Mouse (Mus musculus): ENCODE data around the gene Rab37. TPM values are rescaled to one million over a fixed set of nuclear protein-coding genes. Genes with fewer than 3 reads are reported as not detected.
A peak's percentile ranks its signal among the peaks of the same experiment; 100 is the strongest.

Gene Rab37
- total RNA-seq, 2 experiments from 2014 or later = 0.19 TPM; not detected in 1

DNA sequence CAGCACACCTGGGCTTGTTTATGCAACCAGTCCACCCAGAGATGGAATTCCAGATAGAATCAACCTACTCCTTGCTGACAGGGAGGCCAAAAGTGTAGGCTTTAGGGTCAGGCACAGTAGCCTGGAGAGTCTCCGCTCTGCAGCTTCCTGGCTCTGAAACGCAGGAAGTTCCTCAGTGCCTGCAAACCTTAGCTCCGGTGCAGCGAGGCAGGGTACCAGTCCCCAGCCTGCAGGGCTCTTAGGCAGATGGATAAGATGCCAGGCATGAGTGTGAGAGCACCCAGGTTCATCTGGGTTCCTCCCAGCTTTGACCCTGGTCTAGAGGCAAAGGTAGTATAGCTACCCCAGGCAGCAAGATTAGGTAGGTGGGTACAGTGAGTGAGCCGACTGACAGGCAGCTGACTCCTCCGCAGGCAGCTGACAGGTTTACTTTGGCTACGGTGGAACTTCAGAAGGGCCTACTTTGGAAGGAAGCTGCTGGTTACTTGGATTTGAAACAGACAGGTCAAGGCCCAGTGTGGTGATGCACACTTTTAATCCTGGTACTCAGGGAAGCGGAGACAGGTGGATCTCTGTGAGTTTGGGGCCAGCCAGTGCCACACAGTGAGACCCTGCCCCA is 76.5 kb downstream of the Rab37 start:
- DNase-seq = no peak

DNA sequence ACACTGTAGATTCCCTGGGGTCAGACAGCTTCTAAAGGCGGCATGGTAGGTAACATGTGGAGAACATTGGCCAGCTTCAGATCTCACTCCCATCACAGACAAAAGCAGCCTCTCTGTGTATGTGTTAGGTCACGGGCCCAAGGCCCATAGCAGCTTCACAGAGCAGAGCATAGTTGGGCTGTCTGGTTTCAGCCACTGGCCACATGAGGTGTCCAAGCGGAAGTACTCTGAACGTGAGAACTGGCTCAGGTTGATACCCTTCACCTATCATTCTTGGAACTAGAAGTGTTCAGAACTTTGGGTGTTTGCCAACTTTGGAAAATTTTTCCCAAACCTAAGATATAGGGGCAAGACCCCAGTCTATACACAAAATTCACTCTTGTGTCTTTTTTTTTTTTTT is 78.2 kb downstream of the Rab37 start:
- no peak for DNase-seq

DNA sequence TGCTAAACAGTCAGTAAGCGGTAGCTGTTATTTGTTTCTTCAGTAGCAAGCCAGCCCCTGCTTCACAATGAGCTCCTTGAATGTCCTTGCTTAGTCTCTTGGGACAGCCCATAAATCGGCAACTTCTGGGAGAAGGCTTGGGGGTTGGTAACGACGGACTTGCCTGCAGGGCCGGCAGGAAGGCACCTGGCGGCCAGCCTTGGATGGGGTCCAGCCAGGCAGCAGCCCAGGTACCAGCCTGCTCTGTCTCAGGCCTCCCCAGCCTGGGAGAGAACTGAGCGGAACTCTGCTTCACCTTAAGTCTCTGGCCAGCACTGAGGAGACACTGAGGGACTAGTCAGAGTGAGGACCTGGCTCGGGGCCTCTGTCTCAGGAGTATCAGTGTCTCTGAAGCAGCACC is 79.9 kb downstream of the Rab37 start:
- no peak for DNase-seq

DNA sequence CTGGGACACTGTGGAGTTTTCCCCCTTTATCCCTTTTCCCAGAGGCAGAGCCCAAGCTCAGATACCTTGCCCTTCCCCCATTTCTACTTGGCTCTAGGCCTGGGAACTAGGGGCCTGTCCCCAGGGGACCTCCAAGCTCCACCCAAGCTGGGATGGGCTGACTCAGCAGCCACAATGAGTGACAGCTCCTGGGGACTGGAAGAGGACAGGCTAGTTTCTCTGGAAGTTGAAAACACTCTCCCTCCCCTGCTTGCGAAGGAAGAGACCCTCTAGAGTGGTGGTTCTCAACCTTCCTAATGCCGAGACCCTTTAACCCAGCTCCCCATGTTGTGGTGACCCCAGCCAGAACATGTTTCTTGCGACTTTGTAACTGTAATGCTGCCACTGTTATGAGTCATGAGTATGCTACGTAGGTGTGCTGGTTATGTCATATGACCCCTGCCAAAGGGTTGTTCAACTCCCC is 81.6 kb downstream of the Rab37 start:
- DNase-seq = no peak

DNA sequence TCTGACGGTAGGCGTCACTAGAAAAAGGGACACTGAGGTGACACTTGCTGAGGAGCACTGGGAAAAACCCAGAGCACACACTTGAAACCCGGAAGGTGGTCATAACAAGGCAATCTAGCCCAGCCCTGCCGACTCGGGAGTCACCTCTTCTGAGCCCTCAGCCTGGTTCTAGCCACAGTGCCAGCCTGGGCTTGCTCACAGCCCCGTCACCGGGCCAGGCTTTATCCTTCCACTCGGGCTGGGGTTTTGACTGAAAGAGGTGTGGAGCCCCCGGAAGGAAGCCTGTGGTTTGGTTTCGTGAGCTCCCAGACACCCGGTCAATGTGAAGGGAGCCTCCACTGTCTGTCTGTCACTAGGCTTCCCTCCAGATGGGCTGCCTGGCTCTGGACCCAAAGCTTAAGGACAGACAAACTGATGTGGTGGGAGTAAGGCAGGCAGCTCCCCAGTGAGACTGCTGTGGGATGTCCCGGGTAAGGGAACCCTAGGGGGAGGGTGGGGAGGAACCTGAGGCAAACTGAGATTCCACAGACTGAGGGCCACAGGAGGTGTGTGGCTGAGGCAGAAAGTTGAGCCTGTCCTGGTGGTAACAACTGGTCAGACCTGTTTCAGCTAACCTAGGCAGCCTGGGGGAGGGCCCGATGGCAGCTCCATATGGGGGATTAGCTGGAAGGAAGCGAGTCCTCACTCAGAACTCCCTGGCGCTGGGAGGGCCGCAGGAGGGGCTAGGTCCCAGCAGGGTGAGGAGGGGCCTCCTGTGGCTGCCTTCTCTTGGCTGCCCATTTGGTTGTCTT is 82.5 kb downstream of the Rab37 start:
- no peak for DNase-seq

DNA sequence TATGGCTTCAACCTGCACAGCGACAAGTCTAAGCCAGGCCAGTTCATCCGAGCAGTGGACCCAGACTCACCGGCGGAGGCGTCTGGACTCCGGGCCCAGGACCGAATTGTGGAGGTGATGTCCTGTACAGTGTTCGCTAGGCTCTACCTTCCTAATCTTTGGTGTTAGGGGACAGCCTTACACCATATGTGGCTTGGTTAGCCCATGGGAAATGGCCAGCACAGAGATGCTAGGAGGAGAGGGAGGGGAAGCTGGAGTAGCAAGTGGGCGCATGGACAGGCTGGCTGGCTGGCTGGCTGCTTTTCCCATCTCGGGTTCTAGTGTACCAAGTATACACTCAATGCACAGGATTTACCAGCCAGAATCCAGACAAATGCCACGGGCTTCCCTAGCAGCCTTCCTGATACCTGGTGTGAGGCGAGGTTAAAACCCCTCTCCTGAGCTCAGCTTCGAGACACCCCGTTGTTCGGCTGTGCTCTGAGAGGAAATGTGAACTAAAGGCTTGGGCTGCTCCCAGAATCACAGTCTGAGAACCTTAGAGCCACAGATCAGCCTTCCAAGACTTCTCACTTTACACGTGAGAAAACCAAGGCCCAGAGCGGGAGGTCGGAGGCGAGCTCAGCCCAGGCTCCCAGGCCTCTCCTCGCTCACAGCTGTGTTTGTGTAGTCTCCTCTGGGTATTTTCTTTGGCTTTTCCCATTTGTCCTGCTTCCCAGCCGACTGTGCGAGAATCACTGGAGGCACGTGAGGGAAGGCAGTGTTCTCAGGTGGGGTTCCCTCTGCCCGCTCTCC is 85.4 kb downstream of the Rab37 start:
- no peak for DNase-seq

DNA sequence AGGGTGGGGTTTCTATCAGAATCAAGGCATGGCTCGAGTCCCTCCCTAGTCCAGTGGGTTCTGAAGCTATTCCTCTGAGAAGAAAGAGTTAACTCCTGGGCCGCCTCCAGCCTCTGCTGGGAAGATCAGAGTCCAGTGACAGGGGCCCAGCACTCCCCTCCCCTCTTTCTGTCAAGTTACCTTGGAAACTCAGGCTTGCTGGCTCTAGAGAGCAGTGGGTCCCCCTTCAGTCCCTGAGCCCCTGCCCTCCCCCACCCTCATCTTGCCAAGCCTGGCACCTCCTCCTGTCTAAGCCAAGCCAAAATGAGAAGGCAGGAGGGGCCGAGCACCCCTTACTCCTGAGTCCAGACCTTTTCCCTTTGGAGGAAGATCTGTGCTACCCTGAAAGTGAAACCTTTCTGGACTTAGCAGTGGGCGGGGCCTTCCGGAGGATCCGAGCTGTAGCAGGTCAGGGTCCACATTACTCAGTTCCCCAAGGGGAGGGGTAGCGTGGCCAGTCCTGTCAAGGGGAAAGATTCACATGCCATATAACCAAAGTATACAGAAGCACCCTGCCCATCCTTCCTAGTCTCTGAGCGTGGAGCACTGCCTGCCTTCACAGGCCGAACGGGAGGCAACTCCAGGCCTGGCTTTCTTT is 86.4 kb downstream of the Rab37 start:
- DNase-seq = no peak

DNA sequence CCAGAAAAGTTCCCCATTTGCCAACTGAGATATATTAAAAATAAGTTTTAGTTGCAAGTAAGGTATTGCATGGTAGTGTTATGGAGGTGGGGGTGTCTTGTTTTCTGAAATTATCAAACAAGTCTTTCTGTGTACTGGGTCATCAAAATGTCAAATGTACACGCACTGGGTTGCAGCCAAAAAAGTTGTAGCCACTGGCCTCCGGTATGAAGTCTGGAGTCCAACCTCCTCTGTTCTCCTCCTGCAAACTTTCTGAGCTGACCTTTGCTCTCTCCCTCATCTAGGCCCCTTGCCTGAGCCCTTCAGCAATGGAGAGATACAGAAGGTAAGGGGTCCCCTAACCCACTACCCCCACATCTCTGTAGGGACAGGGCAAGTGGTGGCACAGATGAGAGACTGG is 87.5 kb downstream of the Rab37 start:
- no peak for DNase-seq

DNA sequence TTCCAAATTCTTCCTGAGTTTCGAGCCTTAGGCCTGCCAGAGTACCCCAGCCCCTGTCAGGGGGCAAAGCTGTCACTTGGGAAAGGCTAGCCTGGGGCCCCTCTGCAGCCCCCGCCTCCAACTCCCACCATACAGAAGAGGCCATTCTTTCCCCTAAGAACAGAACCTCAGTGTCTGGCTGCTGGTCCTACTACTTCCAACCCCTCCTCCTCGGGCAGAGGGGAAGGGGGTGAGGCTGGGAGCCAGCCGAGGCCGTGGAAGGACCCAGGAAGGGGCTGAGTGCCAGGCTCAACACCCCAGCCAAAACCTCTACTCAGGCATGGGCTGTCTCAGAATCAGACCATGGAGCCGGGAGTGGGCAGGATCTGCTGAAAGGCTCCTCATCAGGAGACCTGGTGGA is 88.0 kb downstream of the Rab37 start:
- no peak for DNase-seq

DNA sequence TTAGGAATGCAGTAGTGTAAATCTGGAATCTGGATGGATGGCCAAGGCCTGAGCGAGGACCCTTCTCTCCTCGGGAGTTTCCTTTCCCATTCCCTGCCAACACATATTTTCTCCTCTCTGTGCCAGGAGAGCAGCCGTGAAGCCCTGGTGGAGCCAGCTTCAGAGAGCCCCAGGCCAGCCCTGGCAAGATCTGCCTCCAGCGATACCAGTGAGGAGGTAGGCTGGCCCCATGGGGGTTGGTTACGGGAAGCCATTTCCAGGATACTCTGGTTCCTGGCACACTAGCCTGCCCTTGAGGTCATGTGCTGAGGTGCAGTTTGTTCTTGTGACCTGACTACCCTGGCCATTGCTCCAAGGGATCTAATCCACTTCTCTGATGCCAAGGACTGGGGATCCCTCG is 88.7 kb downstream of the Rab37 start:
- no peak for DNase-seq

DNA sequence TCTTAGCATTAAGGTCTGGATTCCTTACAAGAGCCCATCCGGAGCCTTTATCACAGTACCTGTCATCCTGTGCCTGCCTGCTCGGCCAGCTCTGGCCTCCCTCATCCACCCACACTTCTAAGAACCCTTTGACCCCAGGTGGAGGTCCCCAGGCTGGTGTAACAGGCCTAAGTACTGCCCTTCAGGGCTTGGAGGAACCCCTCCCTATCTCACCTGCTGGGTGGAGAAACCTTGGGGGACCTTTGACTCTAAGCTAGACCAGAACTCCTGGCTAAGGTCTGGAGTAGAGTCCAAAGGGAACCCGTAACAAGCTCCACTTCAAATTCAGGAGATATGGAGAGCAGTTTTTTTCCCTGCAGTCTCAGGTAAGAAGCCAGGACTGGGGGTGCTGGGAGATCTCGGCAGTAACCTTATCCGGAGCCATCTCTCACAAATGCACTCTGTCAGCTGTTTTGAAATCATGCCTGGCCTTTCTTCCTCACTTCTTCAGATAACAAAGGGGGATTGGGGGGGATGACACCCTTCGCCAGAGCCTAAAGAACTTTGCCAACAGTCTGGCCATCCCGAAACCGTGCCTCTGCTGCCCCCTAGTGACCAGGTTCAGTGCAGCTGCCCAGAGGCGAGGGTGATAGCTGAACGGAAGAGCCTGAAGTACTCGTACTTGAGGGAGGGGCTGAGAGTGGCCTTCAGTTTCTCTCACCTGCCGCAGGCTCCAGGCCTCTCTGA is 90.8 kb downstream of the Rab37 start:
- DNase-seq = peak; percentile 59

DNA sequence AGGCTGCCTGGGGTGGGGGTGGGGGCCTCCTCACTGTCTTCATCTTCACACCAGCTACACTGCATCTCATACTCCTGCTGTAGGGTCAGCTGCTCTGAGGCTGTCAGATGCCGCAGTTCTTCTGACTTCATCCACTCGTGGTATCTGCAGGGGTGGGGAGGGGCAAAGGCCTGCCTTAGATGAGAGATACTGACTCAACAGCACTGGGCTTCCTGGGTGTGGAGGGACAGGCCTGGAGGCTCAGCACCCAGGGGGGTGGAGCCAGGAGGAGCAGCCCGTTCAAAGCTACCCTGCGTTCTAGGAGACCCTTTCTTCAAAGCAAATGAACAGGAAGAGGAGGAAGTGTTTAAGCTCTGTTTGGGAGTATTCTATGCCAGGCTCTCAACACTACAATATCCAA is 93.7 kb downstream of the Rab37 start:
- DNase-seq = no peak

DNA sequence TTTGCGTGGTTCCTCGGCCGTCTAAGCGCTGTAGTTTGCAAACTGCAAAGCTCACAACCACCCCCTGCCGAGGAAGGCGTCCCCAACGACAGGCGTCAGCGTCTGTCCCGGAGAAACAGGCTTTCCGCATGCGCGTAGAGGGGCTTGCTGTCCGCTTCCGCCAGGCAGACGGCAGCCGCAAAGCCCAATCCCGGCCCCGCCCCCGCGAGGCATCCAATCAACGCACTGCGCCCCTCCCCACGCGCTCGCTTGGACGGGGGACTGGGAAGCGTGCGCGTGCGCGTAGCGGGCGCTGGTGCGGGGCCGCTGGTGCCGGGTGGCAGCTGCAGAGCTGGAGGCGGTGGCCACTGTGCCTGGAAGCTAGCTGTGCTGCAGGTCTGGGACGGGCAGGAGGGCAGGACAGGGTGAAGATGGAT is 96.0 kb downstream of the Rab37 start, which contains the start of gene Tmem104:
TSS of gene Tmem104 (plus strand) at position 264 of the 416 bp plus-strand sequence.
- peak; percentile 99 for DNase-seq

DNA sequence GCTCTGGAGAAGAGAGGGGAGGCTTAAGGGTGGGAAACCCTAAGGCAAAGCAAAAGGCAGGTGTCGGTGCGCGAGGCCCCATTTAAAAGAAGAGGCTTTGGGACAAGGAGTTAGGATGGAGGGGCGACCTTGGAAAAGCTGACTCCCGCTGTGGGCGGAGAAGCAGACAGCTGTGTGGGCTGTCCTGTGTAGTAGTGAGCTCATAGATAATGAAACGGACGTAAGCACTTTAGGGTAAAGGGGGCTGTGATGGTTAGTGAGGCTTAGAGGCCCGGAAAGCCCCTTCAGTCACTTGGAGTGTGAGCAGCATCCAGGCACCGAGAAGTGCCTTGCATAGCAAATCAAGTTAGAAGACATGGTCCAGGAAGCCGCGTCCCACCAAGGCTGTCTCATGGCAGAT is 96.5 kb downstream of the Rab37 start, which contains the start of gene Nat9:
TSS of gene Nat9 (minus strand) at position 167 of the 400 bp plus-strand sequence.
- no peak for DNase-seq

DNA sequence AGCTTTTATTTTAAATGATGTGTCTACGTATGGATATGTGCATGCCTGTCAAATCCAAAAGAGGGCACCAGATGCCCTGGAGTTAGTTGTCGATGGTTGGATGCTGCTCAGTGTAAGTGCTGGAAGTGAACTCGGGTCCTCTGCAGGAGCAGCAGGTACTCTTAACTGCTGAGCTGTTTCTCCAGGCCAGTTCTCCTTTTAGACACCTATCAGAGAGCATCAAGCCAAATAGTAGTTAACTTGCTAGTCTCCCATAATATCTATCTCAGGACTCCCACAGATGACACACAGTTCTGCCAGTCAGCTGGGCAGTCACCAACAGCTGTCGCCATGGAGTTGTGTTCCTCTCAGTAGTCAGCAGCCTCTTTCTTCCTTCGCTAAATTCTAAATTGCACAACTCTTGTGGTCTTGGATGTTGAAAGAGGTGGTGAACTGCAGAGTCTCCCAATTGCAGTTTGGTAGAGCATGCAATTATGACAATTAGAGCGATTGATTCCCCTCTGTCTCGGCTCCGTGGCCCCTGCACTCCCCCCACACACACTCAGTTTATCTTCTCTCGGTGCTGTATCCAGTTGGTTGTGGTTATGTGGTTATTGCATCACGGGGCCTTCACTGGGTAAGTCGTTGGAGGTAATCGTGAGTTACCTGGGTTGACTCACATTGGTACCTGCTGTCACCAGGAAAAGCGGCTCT is 97.5 kb downstream of the Rab37 start:
- DNase-seq = no peak

DNA sequence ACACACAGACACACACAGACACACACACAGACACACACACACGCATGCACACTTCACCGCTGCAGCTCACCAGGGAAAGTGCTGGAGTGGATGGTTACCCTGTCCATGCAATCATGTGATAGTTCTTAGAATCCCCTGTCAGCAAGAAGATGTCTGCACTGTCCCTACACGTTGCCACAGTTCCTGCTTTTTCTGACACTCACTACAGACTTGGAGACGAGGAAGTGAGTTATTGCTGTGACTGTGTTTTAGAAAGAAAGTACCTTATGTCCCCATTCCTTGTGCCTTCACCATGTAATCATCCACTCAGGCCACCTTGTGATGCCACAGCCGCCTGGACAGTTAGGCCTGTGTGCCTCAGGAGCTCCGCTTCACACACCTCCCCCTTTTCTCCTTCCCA is 98.1 kb downstream of the Rab37 start:
- no peak for DNase-seq

DNA sequence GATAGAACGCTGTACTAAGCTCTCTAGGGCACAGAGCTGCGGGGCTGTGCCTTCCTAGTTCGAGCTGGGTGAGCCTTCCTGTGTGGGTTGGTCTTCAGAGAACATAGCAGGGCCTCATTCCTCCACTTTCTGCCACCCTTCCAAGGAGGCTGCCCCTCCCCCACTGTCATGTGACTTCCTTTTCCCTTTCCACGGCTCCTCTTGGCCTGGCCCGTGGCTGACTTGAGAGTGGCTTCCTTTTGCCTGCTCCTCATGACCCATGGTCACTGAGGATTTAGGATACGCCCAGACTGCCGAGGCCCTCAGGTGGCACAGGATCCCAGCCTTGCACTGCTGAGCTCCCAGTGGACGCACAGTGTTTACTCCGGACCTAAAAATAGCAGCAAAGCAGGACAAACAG is 100.9 kb downstream of the Rab37 start:
- DNase-seq = peak; percentile 47

DNA sequence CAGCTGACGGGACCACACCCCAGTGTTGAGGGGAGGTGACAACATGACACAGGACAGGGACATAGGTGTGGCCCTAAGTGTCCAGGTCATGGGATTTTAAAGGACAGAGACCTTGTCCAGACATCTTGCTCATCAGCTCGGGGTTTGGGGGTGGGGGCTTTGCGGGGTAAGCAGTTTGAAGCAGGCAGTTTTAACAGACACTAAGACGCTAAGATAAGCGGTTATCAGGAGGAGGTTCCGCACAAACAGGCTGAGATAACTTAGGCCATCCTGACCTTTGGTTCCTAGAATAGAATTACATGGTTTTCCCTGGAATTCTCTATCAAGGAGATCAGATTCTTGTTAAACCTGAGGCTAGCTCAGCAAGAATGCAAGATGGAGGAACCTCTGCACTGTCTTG is 103.5 kb downstream of the Rab37 start:
- no peak for DNase-seq

DNA sequence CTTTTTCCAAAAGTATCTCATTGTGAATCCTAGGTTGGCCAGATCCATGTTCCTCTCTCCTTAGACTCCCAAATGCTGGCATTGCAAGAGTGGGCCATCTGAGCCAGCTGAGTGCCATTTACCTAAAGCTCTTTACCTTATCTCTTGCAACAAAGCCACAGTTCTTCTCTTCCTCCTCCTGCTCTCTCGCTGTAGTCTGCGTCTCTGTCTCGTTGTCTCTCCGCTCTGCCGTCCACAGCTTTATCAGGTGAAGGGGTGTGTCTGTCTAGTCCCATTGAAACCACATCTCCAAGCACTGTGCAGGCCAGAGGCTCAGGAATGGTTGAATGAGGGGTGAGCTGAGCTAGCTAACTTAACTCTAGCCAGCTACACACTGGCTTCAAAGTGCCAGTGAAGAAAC is 104.7 kb downstream of the Rab37 start:
- no peak for DNase-seq

DNA sequence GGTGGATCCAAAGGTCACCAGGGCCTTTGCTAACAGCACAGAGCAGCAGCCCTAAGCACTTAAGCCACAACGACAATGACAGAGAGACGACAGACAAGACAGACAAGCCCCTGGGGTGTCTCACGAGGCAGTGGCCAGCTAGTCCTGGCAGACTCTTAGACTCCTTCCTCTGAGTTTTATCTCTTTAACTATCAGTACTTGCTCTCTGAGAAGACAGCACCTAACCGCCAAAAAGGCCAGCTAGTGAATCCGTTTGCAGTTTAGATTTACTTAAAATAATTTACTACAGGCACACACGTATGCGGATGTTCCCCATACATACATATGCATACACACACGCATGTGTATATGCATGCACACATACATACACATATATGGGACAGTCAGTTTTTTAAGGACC is 106.3 kb downstream of the Rab37 start:
- DNase-seq = no peak

DNA sequence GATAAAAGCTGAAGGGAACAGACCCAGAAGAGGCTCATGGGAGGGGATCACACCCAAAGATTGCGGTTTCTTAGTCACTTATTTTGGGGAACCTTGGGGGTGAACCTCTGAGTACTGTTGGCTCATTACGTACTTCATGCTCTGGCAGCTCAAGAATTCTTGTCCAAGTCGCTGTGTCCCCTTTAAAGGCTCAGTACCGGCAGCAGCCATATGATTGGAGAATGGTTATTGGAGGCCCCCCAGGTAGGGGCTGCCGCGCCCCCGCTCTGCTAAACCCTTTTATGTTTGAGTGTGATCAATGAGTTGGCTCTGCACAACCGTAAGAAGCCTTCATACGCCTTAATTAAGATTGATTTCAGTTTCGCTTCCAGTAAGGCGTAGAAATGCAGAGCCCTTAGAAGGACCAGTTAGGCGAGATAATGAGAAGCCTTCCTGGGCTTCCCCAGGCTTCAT is 107.7 kb downstream of the Rab37 start:
- no peak for DNase-seq

Data from gastrocnemius, postnatal 25 days (tissue).